Mouse (Mus musculus) brain, adult 2 months (tissue): ENCODE measurements around the gene Atp5l.

Experiments used
- DNase-seq: peaks from one replicate; pipeline ENCODE4 v3.0.0; 2011; ENCODE audit warnings: low read depth, low spot score

Atp5l gene

GRCm38 (mm10) chr9:44892664-44893063, 27.9 kb downstream of the Atp5l start:
- DNase-seq: peak; percentile 67

GRCm38 (mm10) chr9:44891210-44891609, 29.3 kb downstream of the Atp5l start:
- DNase-seq: no peak

GRCm38 (mm10) chr9:44890122-44890521, 30.4 kb downstream of the Atp5l start:
- DNase-seq: no peak

- no peak for DNase-seq
Measured at GRCm38 (mm10) chr9:44888114-44888624, 32.4 kb downstream of the Atp5l start.

- peak; percentile 83 for DNase-seq
Measured at GRCm38 (mm10) chr9:44882981-44883569, 37.5 kb downstream of the Atp5l start.

- DNase-seq: no peak
Measured at GRCm38 (mm10) chr9:44882436-44882980, 38.0 kb downstream of the Atp5l start.

- DNase-seq: peak; percentile 91
Measured at GRCm38 (mm10) chr9:44881941-44882435, 38.6 kb downstream of the Atp5l start.

- DNase-seq: peak; percentile 99
Measured at GRCm38 (mm10) chr9:44881221-44881871, 39.2 kb downstream of the Atp5l start, which contains the start of gene Kmt2a. Gene Kmt2a (minus strand): TSS chr9:44881296.

- DNase-seq: peak; percentile 36
Measured at GRCm38 (mm10) chr9:44880309-44881081, 40.0 kb downstream of the Atp5l start.

GRCm38 (mm10) chr9:44879694-44880271, 40.8 kb downstream of the Atp5l start:
- DNase-seq: peak; percentile 40

- DNase-seq: peak; percentile 56
Measured at GRCm38 (mm10) chr9:44878776-44879500, 41.6 kb downstream of the Atp5l start.

GRCm38 (mm10) chr9:44877686-44878085, 42.9 kb downstream of the Atp5l start:
- peak; percentile 26 for DNase-seq

GRCm38 (mm10) chr9:44875476-44875875, 45.1 kb downstream of the Atp5l start:
- DNase-seq: peak; percentile 67

- no peak for DNase-seq
Measured at GRCm38 (mm10) chr9:44874198-44874597, 46.3 kb downstream of the Atp5l start.

- DNase-seq: no peak
Measured at GRCm38 (mm10) chr9:44873665-44874064, 46.9 kb downstream of the Atp5l start.

- DNase-seq: no peak
Measured at GRCm38 (mm10) chr9:44868336-44869094, 52.0 kb downstream of the Atp5l start.

- DNase-seq: no peak
Measured at GRCm38 (mm10) chr9:44867664-44868063, 52.9 kb downstream of the Atp5l start.

- DNase-seq: peak; percentile 40
Measured at GRCm38 (mm10) chr9:44866501-44867240, 53.9 kb downstream of the Atp5l start.
